Mouse (Mus musculus): ENCODE data around the gene Zfp687. TPM values are rescaled to one million over a fixed set of nuclear protein-coding genes. Genes with fewer than 3 reads are reported as not detected.
"Not testable (repeated sequence)": the region's sequence is repeated elsewhere in the genome, so short reads cannot be mapped to it uniquely, and the experiment has no call there.

Zfp687 gene
- polyA plus RNA-seq, 1 experiment from 2014 or later = 18.7 TPM

GRCm38 (mm10) chr3:95043251-95043650 lies 28.0 kb upstream of the Zfp687 start:
- 84% methylated on average over 6 of the region's 6 CpGs for WGBS
- Histone ChIP-seq H3K27me3 (ENCODE audit: control insufficient read depth, insufficient read depth, low read depth, low read length) (no peaks in the 10 kb centered on the region), H3K9ac (ENCODE audit: low read depth, low read length) (no peak overlapping the region), H3K36me3 (ENCODE audit: control insufficient read depth, insufficient read depth, low read length) (no peaks in the 10 kb centered on the region), H3K9me3 (replicated peaks; ENCODE audit: control insufficient read depth, low read length, poor library complexity, severe bottlenecking) (no peaks in the 10 kb centered on the region), H3K4me2 (ENCODE audit: low read length) (no peak overlapping the region), H3K4me1 (ENCODE audit: control insufficient read depth, insufficient read depth, low read length) (peaks cover 9% of the 10 kb centered on the region), H3K27ac (ENCODE audit: low read length) (no peak overlapping the region), H3K4me3 (ENCODE audit: low read depth, low read length) (no peak overlapping the region)
- ATAC-seq = no peak

DNA sequence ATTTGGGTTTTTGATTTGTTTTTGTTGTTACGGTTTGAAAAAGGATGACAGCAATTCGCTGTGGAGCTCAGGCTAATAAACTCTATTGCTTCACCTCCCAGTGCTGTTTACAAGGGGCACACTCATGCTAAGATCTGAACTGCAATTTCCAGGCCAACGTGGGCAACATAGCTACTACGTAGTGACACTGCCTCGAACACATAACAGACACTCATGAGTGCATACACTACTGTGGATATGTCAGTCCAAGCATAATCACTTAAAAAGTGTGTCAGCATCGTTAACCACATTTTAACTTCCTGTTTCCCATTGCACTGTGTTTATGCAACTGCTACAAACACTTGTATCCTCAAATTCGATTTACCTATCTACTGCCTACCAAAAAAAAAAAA lies 27.6 kb upstream of the Zfp687 start:
- no peaks in the 10 kb centered on the region for H3K27me3 ChIP-seq (ENCODE audit: control insufficient read depth, insufficient read depth, low read depth, low read length)
- peaks cover 9% of the 10 kb centered on the region for H3K4me1 ChIP-seq (ENCODE audit: control insufficient read depth, insufficient read depth, low read length)
- H3K27ac ChIP-seq (ENCODE audit: low read length) = peak overlapping the region; percentile 73
- H3K9me3 ChIP-seq (replicated peaks; ENCODE audit: control insufficient read depth, low read length, poor library complexity, severe bottlenecking) = no peaks in the 10 kb centered on the region
- peak overlapping the region; percentile 57 for H3K4me2 ChIP-seq (ENCODE audit: low read length)
- H3K9ac ChIP-seq (ENCODE audit: low read depth, low read length) = peak overlapping the region; percentile 50; the same call in 1 of the 2 replicates
- H3K36me3 ChIP-seq (ENCODE audit: control insufficient read depth, insufficient read depth, low read length) = no peaks in the 10 kb centered on the region
- ATAC-seq = peak; percentile 68
- WGBS = 36% methylated on average over 7 of the region's 7 CpGs
- H3K4me3 ChIP-seq (ENCODE audit: low read depth, low read length) = peak overlapping the region; percentile 64

GRCm38 (mm10) chr3:95042166-95042837 lies 27.1 kb upstream of the Zfp687 start, which contains the start of gene Psmd4:
Psmd4 (minus strand) TSS chr3:95042614.
- Histone ChIP-seq H3K9me3 (replicated peaks; ENCODE audit: control insufficient read depth, low read length, poor library complexity, severe bottlenecking) (no peaks in the 10 kb centered on the region), H3K4me1 (ENCODE audit: control insufficient read depth, insufficient read depth, low read length) (peaks cover 9% of the 10 kb centered on the region), H3K36me3 (ENCODE audit: control insufficient read depth, insufficient read depth, low read length) (no peaks in the 10 kb centered on the region), H3K4me2 (ENCODE audit: low read length) (peak within 1 kb of the TSS; percentile 57), H3K27me3 (ENCODE audit: control insufficient read depth, insufficient read depth, low read depth, low read length) (no peaks in the 10 kb centered on the region), H3K4me3 (ENCODE audit: low read depth, low read length) (peak within 1 kb of the TSS; percentile 64), H3K27ac (ENCODE audit: low read length) (peak within 1 kb of the TSS; percentile 73), H3K9ac (ENCODE audit: low read depth, low read length) (peak within 1 kb of the TSS; percentile 73)
- ATAC-seq = peak; percentile 99
- 1% methylated on average over 36 of the region's 36 CpGs for WGBS

DNA sequence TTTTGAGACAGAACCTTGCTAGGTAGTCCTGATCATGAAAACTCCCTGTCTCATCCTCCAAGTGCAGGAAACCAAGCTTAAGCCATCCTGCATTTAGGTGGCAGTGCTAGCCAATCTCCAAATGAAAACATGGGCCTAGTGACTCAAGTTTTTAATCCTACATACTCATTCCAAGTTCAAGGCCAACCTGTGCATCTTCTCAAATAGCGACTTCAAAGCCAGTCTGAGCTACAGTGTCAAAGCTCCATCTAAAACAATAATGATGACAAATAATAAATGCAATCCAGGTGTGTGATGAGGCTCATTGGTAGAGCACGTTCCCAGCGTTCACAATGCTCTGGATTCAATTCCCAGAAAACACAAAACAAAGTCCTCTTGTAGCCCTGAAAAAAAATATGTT lies 26.4 kb upstream of the Zfp687 start:
- Histone ChIP-seq H3K27me3 (ENCODE audit: control insufficient read depth, insufficient read depth, low read depth, low read length) (no peaks in the 10 kb centered on the region), H3K4me2 (ENCODE audit: low read length) (peak overlapping the region; percentile 51), H3K4me1 (ENCODE audit: control insufficient read depth, insufficient read depth, low read length) (peaks cover 9% of the 10 kb centered on the region), H3K9me3 (replicated peaks; ENCODE audit: control insufficient read depth, low read length, poor library complexity, severe bottlenecking) (no peaks in the 10 kb centered on the region), H3K4me3 (ENCODE audit: low read depth, low read length) (peak overlapping the region; percentile 64), H3K36me3 (ENCODE audit: control insufficient read depth, insufficient read depth, low read length) (no peaks in the 10 kb centered on the region), H3K9ac (ENCODE audit: low read depth, low read length) (peak overlapping the region; percentile 73), H3K27ac (ENCODE audit: low read length) (no peak overlapping the region)
- WGBS = 16% methylated on average over 3 of the region's 3 CpGs
- no peak for ATAC-seq

- 82% methylated on average over 3 of the region's 3 CpGs for WGBS
- H3K9me3 ChIP-seq (replicated peaks; ENCODE audit: control insufficient read depth, low read length, poor library complexity, severe bottlenecking) = no peaks in the 10 kb centered on the region
Measured at GRCm38 (mm10) chr3:95029953-95030352, 14.7 kb upstream of the Zfp687 start.

GRCm38 (mm10) chr3:95029291-95029827 lies 14.1 kb upstream of the Zfp687 start:
- H3K4me2 ChIP-seq (ENCODE audit: low read length); ATAC-seq; H3K9me3 ChIP-seq (replicated peaks; ENCODE audit: control insufficient read depth, low read length, poor library complexity, severe bottlenecking); H3K9ac ChIP-seq (ENCODE audit: low read depth, low read length); H3K27me3 ChIP-seq (ENCODE audit: control insufficient read depth, insufficient read depth, low read depth, low read length); H3K4me3 ChIP-seq (ENCODE audit: low read depth, low read length); H3K4me1 ChIP-seq (ENCODE audit: control insufficient read depth, insufficient read depth, low read length); H3K27ac ChIP-seq (ENCODE audit: low read length): not testable (repeated sequence)
- H3K36me3 ChIP-seq (ENCODE audit: control insufficient read depth, insufficient read depth, low read length) = peaks cover 32% of the 10 kb centered on the region
- WGBS = 73% methylated on average over 3 of the region's 3 CpGs

More at GRCm38 (mm10) chr3:95029953-95030352, 14.7 kb upstream of the Zfp687 start:
- H3K4me3 ChIP-seq (ENCODE audit: low read depth, low read length) = no peak overlapping the region
- H3K36me3 ChIP-seq (ENCODE audit: control insufficient read depth, insufficient read depth, low read length) = peaks cover 37% of the 10 kb centered on the region
- H3K27ac ChIP-seq (ENCODE audit: low read length) = no peak overlapping the region
- H3K4me2 ChIP-seq (ENCODE audit: low read length) = no peak overlapping the region
- H3K9ac ChIP-seq (ENCODE audit: low read depth, low read length) = no peak overlapping the region
- H3K27me3 ChIP-seq (ENCODE audit: control insufficient read depth, insufficient read depth, low read depth, low read length) = no peaks in the 10 kb centered on the region
- no peak for ATAC-seq
- no peaks in the 10 kb centered on the region for H3K4me1 ChIP-seq (ENCODE audit: control insufficient read depth, insufficient read depth, low read length)

DNA sequence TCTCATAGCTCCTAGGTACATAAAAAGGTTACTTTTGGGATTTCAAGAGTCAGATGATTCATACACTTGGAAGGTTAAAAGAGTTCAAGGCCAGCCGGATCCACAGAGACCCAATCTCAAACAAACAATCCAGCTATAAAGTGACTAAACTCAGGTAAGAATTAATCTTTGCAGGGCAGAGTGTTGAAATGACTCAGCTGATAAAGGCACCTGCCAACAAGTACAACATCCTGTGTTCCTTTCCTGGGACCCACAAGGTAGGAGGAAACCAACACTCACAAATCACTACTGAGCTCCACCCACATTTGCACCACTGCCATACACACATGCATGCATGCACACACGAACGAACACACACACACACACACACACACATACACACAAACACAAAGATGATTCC lies 13.4 kb upstream of the Zfp687 start:
- H3K9ac ChIP-seq (ENCODE audit: low read depth, low read length) = no peak overlapping the region
- H3K4me2 ChIP-seq (ENCODE audit: low read length) = no peak overlapping the region
- WGBS = 94% methylated on average over 3 of the region's 3 CpGs
- no peak for ATAC-seq
- H3K4me3 ChIP-seq (ENCODE audit: low read depth, low read length) = no peak overlapping the region
- H3K27me3 ChIP-seq (ENCODE audit: control insufficient read depth, insufficient read depth, low read depth, low read length) = no peaks in the 10 kb centered on the region
- no peaks in the 10 kb centered on the region for H3K9me3 ChIP-seq (replicated peaks; ENCODE audit: control insufficient read depth, low read length, poor library complexity, severe bottlenecking)
- peaks cover 24% of the 10 kb centered on the region for H3K36me3 ChIP-seq (ENCODE audit: control insufficient read depth, insufficient read depth, low read length)
- no peak overlapping the region for H3K27ac ChIP-seq (ENCODE audit: low read length)
- H3K4me1 ChIP-seq (ENCODE audit: control insufficient read depth, insufficient read depth, low read length) = no peaks in the 10 kb centered on the region

DNA sequence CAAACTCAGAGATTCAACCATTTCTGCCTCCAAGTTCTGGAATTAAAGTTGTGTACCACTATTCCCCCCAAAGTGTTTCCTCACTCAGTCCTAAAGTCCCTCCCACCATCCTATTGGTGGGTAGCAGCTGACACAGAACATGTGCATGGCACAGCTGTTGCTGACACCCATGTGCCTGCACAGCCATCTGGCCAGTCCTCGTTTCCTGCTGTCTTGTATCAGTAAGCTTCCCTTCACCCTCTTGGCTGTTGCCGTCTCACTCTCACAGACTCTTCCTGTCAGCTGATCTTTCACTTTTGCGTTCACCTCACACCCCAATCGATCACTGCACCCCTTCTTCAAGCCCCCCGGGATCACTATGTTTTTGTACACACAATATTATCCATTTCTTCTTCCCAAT lies 12.5 kb upstream of the Zfp687 start:
- H3K9me3 ChIP-seq (replicated peaks; ENCODE audit: control insufficient read depth, low read length, poor library complexity, severe bottlenecking) = no peaks in the 10 kb centered on the region
- H3K4me2 ChIP-seq (ENCODE audit: low read length) = no peak overlapping the region
- H3K27ac ChIP-seq (ENCODE audit: low read length) = no peak overlapping the region
- H3K4me3 ChIP-seq (ENCODE audit: low read depth, low read length) = no peak overlapping the region
- WGBS = 68% methylated on average over 5 of the region's 5 CpGs
- H3K9ac ChIP-seq (ENCODE audit: low read depth, low read length) = no peak overlapping the region
- no peaks in the 10 kb centered on the region for H3K27me3 ChIP-seq (ENCODE audit: control insufficient read depth, insufficient read depth, low read depth, low read length)
- no peaks in the 10 kb centered on the region for H3K4me1 ChIP-seq (ENCODE audit: control insufficient read depth, insufficient read depth, low read length)
- H3K36me3 ChIP-seq (ENCODE audit: control insufficient read depth, insufficient read depth, low read length) = peaks cover 16% of the 10 kb centered on the region
- no peak for ATAC-seq

GRCm38 (mm10) chr3:95027057-95027645 lies 11.9 kb upstream of the Zfp687 start:
- H3K4me3 ChIP-seq (ENCODE audit: low read depth, low read length) = no peak overlapping the region
- ATAC-seq = no peak
- no peaks in the 10 kb centered on the region for H3K9me3 ChIP-seq (replicated peaks; ENCODE audit: control insufficient read depth, low read length, poor library complexity, severe bottlenecking)
- H3K27ac ChIP-seq (ENCODE audit: low read length) = no peak overlapping the region
- H3K9ac ChIP-seq (ENCODE audit: low read depth, low read length) = no peak overlapping the region
- H3K4me1 ChIP-seq (ENCODE audit: control insufficient read depth, insufficient read depth, low read length) = no peaks in the 10 kb centered on the region
- 53% methylated on average over 5 of the region's 5 CpGs for WGBS
- no peaks in the 10 kb centered on the region for H3K27me3 ChIP-seq (ENCODE audit: control insufficient read depth, insufficient read depth, low read depth, low read length)
- H3K4me2 ChIP-seq (ENCODE audit: low read length) = no peak overlapping the region
- peaks cover 12% of the 10 kb centered on the region for H3K36me3 ChIP-seq (ENCODE audit: control insufficient read depth, insufficient read depth, low read length)

All from midbrain, embryonic 16.5 days (tissue).